Mouse (Mus musculus) bone marrow macrophage, adult 2 months (primary cell): ENCODE data around the gene Dnm3.

Experiments
- CTCF ChIP-seq: IDR thresholded peaks from 2 replicates; pipeline ENCODE4 v1.5.1; 2012; ENCODE audit warnings: low read depth, mild to moderate bottlenecking, low read length, moderate library complexity
- POLR2A ChIP-seq: IDR thresholded peaks from 2 replicates; pipeline ENCODE4 v1.6.1; 2012; ENCODE audit warnings: mild to moderate bottlenecking, low read depth, low read length, borderline replicate concordance

DNA sequence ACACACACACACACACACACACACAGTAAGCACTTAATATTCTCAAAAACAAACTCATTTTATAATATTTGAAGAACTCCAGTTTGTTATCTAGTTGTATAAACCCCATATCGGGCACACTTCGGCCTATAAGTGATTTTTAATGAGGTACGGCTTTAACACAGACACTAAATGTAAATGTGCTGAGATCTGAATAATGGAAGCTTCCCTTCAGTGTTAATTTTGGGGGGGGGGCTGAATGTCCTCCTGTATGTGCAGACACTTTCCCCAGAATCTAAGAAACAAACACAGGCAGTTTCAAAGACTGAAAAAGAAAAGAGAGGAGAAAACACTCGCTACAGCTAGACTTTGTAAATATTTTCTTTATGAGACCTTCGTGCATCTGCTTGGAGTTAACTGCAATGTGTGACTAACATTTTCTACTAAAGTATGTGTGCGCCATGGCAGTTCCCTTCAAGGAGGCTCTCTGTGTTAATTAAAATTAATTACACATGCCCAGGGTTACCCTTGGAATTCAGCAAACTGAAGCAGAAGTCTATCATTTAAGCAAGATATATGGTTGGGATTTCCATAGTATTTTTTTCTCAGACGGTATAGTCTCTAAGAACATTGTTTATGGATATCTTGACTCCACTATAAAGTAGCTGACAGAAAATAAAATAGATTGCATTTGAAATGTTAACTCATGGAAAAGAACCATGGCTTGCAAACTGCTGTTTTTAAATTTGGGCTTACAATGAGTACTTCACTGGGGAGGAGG lies 356.2 kb downstream of the Dnm3 start:
- no peak for TF ChIP-seq POLR2A
- no peak for TF ChIP-seq CTCF
